Mouse (Mus musculus) embryo, embryonic 10.5 days (tissue): ENCODE data around the gene Eif3i.
A peak's percentile ranks its signal among the peaks of the same experiment; 100 is the strongest.
"Not testable (repeated sequence)": the region's sequence is repeated elsewhere in the genome, so short reads cannot be mapped to it uniquely, and the experiment has no call there.

Experiments used
- DNase-seq: peaks from one replicate; pipeline ENCODE4 v3.0.0-alpha.2; 2015; ENCODE audit warnings: low spot score

The Eif3i gene

DNA sequence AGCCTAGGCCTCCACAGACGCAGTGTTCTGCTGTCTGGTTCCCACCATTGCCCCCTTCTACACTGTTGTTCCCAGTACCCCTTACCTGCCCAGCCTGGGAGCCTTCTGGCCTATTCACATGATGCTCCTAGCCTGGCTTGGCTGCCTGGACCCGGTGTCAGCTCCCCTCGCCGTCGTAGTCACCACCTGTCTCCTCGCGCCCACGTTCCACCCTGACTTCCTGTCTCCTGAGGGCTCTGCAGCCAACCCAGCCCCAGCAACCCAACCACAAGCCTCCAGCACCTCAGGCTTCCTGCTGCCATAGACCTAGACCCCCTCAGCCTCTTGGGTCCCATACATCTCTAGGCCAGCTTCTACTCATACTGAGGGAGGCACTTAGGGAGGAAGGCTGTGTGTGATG is 27.0 kb downstream of the Eif3i start, which contains the start of gene Lck:
Lck (minus strand) TSS at position 212 of the 400 bp plus-strand sequence.
- DNase-seq: no peak

DNA sequence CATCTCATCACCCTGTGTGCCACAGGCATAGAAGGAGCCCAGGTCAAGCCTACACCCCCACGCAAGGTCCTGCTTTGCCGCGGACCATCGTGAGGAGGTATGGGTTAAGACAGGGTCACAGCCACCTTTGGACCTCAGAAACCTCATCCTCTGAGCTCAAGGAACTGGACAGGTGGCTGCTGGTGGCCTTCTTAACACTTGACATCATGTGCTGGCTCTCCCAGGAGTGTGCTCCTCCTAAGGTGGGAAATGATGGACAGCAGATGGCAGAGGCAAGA is 27.4 kb downstream of the Eif3i start:
- no peak for DNase-seq

DNA sequence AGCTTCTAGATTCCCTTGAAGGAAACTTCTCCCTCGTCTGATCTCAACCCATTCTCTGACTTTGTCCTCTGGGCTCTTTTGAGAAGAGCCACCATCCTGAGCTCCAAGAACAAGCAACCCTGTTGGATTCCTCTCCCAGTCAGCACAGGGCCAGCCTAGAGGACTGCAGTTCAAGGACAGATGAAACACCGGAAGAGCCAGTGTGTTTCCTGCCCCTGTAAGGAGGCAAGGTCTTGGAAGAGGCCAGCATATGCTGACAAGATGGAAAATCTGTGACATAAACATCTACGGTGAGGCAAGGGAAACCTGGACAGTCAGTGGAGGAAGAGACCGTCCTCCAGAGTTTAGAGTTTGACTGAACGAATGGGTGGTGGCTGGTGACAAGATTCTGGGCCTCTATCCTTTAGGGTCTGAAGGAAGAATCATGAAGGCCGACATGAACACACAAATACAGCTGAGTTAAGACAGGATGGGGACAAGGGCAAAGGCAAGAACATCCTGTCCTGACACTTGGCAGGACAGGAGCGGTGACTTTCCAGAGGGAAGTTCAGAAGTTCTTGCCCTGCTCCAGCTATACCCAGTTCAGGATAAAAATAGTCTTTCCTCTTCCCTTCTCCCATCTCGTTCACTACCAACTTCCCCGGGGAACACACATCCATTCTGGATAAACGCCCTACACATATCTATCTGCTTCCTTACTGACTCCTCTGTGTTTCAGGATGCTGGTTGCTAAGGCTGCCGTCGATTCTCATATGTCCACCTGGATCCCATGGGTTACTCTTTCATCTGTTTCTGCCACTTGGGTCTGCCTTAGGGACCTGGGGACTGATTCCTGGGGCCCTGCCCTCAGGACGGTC is 28.0 kb downstream of the Eif3i start:
- no peak for DNase-seq

DNA sequence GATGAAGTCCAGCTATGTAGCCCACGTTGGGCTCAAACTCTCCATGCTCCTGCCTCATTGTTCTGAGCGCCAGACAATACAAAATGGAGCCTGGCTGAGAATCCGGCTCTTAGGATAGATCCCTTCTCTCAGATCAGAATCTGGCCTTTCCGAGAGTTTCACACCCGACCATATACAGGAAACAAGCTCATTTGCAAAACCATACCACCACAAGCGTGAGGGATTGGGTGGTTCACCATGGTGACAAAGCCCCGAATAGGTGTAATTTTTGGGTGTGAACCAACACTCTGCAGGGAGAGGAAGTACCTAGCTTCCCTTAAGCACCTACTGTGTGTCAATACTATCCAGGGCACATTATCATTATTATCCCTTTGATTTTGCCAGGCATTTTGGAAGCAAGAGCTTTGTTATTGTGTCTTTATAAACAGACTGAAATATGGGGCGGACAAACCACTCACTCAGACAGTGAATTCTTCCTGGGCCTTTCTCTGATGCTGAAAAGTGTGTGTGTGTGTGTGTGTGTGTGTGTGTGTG is 28.8 kb downstream of the Eif3i start:
- DNase-seq: no peak

DNA sequence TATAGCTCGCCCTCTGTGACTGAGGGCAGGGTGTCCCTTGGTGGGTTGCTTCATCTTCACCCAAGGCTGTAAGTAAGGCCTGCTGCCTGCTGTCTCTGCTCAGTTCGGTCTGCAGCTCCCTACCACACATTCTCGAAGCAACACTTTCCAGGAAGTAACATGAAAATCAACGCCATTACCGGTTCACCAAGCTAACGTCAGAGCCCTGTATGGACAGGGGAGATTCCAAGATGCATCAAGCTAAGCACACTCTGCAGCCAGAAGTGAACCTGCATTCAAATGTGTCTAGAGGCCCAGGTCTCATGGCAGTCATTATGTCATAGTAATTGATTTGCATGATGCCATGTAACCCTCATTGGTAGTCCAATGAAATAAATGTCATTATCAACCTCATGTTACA is 30.4 kb downstream of the Eif3i start:
- no peak for DNase-seq

DNA sequence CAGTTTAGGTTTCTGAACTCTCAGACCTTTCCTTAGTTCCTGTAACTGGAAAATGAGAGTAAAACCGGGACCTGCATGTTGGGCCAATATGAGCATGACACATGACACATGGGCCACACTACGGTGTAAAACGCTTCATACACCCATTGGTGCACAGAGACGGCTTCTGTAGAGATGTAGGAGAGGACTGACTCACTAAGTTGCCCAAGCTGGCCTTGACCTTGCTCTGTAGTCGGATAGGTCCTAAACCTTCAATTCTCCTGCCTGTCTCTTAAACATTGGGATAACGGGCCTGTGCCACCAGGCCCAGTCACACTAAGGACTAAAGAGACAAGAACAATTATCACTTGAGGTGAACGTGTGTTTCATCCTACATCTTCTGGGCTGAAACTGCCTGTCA is 32.1 kb downstream of the Eif3i start:
- no peak for DNase-seq

DNA sequence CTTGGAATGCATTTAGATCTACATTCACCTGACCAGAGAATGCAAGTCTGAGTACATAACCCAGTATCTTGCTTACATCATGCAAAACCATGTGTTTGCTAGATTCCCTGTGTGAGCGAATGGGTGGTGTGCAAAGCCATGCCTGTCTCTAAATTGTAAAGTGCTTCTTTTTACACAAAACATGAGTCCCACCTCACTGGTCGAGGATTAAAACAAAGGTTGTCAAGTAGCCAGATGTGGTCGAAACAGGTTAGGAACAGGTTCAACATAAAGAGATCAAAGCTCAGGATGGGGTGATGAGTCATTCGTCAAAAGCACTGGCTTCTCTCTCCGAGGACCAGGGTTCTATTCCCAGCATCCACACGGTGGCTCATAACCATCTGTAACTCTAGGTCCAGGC is 35.3 kb downstream of the Eif3i start:
- no peak for DNase-seq

DNA sequence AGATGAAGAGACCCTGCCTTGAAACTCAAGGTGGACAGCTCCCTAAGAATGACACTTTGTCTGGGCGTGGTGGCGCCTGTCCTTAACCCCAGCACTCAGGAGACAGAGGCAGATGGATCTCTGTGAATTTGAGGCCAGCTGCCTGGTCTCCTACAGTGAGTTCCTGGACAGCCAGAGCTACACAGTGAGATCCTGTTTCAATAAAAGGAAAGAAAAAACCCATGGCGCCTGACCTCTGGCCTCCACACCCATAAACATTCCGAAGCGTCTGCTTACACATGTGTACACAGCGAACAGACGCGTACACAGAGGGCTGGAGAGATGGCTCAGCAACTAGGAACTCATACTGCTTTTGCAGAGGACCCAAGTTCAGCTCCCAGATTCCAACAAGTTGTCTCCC is 36.7 kb downstream of the Eif3i start:
- peak; percentile 77 for DNase-seq

DNA sequence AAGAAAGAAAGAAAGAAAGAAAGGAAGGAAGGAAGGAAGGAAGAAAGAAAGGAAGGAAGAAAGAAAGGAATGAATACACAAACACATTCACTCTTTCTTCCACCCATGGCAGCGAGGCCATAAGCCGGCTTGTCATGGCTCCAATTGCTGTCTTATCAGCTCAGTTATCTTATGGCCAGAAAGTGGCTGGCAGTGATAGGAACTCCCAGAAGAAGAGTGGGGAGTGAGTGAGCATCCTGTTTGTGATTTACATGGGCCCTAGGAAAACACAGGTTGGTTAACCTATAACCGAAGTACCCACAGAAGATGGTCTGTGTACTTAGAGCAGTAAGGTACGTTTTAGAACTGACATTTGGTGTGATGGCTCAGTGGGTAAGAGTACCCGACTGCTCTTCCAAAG is 39.3 kb downstream of the Eif3i start:
- DNase-seq: no peak

DNA sequence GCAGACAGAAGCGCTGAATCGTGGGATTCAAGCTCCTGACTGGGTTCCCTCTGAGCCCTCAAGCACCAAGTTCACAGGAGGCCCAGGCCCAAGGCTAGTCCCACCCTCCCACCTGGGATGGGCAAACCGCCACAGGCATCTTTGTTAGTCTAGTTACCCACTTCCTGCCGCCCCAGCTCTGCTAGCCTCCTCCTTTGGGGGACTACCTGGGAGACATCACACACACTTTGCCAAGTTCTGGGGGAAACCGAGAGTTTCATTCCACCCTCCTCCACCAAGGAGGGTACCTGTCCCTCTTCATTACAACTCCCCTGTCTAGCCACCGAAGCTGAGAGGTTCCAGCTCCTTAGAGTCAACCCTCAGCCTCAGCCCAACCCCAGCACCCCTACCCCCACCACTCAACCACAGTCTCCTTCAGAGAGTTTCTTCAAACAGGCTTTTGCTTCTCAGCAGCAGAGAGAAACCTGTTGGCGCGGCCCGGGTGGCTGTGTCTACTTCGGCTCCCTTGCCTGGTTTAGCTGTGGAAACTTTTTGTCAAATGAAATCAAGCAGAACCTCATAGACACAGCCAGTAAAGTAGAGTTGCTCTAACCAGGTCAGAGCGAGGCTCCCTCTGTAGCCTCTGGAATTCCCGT is 42.0 kb downstream of the Eif3i start:
- DNase-seq: no peak

DNA sequence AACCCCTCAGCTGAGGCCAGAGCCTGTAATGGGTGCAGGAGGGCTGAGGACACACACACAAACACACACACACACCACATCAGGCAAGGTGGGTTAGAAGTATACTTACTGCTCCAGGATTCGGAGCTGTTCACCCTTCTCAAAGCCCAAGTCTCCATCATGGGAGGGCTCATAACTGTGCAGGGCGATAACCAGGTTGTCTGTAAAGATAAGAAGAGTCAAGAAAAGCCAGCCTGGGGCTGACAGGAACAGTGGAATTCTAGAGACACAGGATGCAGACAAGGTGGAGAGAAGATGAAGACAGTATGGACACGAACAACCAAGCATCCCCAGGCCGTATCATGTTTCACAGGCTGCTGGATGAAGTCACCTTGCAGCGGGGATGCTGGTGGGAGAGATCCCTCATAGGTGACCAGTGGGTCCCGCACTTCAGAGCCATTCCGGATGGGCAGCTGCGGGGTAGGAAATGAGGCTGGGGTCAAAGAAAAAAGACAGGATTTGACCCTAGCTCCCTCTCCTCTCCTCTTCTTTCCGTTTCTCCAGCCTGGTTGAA is 43.1 kb downstream of the Eif3i start:
- DNase-seq: no peak

DNA sequence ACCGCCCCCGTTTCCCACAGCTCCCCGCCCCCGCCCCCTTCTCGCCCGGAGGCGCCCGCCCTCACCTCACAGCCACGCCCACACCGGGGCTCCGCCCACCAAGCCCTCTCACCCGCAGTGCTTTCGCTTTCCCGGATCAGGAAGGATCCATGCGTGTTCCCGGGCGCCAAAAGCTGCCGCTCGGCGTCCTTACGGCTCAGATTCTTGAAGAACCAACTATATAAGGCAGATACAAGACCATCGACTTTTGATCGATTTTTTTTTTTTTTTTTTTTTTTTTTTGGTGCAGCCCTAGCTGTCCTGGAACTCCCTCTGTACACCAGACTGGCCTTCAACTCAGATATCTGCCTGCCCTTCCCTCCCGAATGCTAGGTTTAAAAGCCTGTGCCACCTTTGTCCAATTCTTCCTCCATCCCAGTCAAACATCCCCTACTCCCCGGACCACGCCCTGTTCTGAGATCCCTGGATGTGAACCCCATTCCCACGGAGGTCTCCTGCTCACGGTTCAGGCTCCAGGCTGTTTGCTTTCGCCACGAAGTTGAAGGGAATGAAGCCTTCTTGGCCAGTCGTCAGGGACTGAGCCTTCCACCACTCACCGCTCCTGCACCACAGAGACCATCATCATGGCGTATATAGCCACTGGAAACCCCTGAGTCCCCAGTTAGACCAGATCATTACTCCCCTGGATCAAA is 43.8 kb downstream of the Eif3i start:
- DNase-seq: peak; percentile 96

DNA sequence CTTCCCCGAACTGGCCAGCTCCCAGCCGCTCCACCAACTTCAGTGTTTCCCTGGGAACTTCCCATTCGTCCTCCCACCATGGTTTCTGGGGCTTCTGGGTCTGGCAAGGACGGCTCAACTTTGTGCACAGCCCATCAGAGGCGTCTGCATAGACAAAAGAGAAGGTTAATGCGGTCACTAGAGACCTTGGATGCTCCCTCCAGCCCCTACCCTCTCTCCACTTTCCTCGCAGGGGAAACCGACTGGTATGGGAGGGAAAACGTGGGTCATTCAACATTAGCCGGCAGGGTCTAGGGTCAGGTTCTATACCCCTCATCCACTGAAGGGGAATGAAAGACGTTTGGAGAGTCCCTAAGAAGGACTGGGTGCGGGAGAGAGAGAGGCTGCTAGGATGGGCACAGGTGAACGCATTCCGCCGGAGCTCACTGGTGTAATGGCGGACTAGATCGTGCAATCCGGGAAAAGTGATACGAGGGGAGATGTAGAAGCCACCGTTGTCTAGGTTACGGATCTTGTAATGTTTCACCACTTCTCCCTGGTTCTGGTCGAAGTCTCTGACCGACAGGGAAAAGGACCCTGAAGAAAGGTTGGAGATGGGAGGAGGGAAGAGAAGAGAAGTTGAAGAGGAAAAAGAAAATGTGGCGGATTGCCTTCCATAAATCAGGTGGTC is 44.5 kb downstream of the Eif3i start:
- DNase-seq: no peak

DNA sequence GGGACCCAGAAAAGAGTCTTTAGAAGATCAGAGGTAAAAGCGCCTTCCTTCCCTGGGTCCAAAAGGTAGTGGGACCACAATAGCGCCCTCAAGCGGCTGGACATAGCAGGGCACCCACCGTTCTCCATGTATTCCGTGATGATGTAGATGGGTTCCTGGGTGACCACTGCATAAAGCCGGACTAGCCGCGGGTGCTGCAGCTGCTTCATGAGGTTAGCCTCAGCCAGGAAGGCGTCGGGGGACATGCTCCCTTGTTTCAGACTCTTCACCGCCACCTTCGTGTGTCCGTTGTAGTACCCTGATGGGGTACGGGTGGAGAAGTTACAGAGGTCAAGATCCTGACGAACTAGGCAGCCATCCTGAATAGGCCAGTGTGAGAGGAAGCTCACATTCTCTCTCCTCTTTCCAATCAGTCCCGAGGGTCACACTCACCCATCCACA is 45.0 kb downstream of the Eif3i start:
- peak; percentile 82 for DNase-seq

DNA sequence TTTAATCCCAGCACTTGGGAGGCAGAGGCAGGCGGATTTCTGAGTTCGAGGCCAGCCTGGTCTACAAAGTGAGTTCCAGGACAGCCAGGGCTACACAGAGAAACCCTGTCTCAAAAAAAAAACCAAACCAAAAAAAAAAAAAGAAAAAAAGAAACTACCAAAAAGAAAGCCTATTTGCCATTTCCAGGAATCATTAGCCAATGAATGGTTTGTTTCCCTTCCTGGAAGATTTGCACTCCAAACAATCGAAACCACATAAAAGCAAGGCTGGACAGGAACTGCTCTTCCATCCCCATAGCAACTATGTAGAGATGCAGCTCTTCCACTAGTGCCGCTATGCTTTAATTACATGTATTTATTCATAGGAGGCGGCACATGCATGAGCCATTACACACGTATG is 45.9 kb downstream of the Eif3i start:
- not testable (repeated sequence) for DNase-seq

DNA sequence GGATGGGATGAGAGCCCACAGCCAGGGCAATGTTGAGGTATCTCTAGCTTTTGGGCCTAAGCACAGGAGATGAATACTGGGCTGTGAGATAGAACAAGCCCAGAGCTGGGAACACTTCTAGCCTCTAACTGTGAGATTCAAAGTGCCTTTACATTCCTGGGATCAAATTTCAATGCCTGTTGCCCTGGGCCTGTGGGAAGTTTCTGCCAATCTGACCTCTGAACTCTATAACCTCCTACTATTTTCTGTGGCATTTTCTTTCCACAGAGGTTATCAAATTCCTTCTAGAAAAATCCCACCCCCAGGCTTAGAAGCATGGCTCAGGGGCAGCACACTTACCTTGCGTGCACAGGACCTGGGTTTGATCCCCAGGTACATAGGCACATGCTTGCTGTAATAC is 50.2 kb downstream of the Eif3i start:
- DNase-seq: peak; percentile 60

DNA sequence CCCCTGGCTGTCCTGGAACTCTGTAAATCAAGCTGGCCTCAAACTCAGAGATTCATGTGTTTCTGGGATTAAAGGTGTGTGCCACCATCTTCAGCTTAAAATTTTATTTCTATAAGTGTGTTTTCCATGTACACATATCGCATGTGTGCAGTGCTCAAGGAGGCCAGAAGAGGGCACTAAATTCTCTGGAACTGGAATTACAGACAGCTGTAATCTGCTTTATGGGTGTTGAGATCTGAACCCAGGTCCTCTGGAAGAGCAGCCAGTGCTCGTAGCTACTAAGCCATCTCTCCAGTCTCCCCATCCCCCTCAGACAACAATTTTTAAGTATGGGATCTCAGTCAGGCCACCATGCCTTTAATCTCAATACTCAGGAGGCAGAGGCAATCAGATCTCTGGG is 51.1 kb downstream of the Eif3i start:
- peak; percentile 50 for DNase-seq

DNA sequence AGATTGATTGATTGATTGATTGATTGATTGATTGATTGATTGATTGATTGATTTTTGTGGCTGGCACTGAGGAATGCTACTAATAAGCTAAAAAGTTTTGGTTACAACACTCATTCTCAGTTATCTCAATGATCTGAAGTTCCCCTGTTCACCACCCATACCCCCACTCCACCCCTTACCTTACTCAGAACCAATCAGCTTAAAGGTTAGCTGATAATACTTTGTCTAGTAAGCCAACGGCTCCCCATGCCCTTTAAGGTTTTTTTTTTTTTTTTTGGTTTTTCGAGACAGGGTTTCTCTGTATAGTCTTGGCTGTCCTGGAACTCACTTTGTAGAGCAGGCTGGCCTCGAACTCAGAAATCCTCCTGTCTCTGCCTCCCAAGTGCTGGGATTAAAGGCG is 52.8 kb downstream of the Eif3i start:
- not testable (repeated sequence) for DNase-seq

DNA sequence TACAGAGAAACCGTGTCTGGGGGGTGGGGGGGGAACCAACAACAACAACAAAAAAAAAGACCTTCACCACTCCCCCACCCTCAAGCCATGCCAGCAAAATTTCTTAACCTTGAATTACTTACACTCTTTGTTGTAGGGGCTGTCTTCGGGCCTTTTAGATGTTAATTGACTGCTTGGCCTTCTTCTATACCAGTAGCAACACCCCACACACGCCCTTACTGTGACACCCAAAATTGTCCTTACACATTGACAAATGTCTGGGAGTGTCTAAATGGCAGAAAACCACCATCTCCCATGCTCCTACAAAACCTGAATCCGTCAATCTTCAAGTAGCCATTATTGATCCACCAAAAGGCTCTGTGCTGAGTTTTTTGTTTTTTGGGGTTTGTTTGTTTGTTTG is 56.3 kb downstream of the Eif3i start:
- no peak for DNase-seq

DNA sequence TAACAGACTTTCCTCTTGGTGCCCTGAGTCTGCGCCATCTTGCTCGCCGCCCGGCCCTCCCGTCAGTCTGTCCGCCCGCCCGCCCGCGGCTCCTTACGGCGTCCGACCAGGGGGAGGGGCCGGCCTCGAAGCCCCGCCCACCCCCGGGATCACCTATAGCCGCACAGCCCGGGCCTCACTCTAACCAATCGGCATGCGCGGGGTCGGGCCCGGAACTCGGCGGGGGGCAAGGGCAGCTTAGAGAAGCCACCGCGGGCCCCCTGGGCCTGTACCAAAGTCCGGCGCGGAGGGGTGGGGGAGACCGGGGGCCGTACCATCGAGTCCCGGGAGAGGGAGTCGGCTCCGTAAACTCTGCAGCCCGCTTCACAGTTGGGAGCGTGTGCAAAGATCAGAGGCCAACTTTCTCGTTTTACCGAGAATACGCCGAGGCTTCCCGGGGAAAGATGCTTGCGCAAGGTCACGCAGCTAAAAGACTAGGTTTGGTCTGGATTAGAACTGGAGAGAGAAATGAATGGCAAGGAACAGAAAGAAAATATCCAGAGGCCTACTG is 57.8 kb downstream of the Eif3i start, which contains the start of gene Hdac1:
Hdac1 (minus strand) TSS at position 122 of the 550 bp plus-strand sequence.
- DNase-seq: peak; percentile 99
